Mouse (Mus musculus): ENCODE measurements around the gene Mink1.

Mink1 gene

GRCm38 (mm10) chr11:70654923-70655570 lies 92.4 kb downstream of the Mink1 start:
- peak; percentile 89 to 92 for DNase-seq

GRCm38 (mm10) chr11:70655571-70656455 lies 93.1 kb downstream of the Mink1 start:
- peak; percentile 49 to 65 for DNase-seq

GRCm38 (mm10) chr11:70656456-70656927 lies 93.8 kb downstream of the Mink1 start:
- peak; percentile 66 to 77 for DNase-seq

GRCm38 (mm10) chr11:70656964-70657363 lies 94.3 kb downstream of the Mink1 start, which contains the start of gene Eno3:
Gene Eno3 (plus strand): TSS chr11:70657202.
- peak in 1 of 2 experiments; percentile 53 for DNase-seq

GRCm38 (mm10) chr11:70657573-70657972 lies 94.9 kb downstream of the Mink1 start:
- peak in 1 of 2 experiments; percentile 4 for DNase-seq

- DNase-seq: no peak
Measured at GRCm38 (mm10) chr11:70657991-70658390, 95.3 kb downstream of the Mink1 start.

GRCm38 (mm10) chr11:70658521-70658920 lies 95.8 kb downstream of the Mink1 start:
- DNase-seq: no peak

- DNase-seq: no peak
Measured at GRCm38 (mm10) chr11:70658942-70659341, 96.3 kb downstream of the Mink1 start.

- no peak for DNase-seq
Measured at GRCm38 (mm10) chr11:70660571-70660970, 97.9 kb downstream of the Mink1 start.

GRCm38 (mm10) chr11:70663101-70663500 lies 100.4 kb downstream of the Mink1 start:
- no peak for DNase-seq

GRCm38 (mm10) chr11:70663957-70664356 lies 101.3 kb downstream of the Mink1 start:
- no peak for DNase-seq

Measured in cerebellum, postnatal 14 days (tissue).